Mouse (Mus musculus): ENCODE data around the gene Kif16b. TPM values are rescaled to one million over a fixed set of nuclear protein-coding genes. Genes with fewer than 3 reads are reported as not detected.
A peak's percentile ranks its signal among the peaks of the same experiment; 100 is the strongest.

Gene Kif16b
- polyA plus RNA-seq, 1 experiment from 2014 or later = 3.3 TPM

DNA sequence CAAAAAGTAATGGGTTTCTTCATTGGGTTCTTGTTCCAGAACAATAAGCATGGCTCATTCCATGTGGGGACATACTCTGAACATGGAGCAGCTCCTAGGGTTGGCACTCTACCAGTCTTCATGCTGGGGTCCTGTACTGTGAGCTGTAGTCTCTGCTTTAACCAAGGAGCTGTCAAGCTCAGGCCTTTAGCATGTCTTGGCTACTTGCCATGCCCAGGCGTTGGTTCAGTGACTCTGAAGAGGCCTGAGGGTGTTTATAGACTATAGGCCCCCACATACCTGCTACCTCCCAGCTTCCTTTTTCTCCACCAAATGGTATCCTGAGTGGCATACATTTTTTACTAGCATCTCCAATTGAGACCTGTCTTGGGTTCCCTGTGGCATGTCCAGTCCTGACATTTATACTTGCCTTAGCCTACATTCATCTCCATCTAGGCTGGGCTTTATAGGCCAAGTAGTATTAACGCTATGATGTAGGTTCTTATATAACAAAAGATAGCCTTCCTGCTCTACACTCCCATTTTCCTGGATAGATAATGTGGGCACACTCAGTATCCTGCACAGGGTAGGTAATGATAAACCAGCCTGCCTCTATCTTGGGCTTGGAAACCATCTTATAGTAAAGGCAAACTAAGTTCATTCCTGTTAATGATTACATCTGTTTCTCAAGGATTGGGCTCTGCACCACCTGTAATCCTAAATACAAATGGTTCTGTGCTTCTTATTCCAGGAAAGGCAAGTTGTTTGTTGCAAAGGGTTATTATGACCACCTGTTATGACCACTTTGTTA is 271.6 kb downstream of the Kif16b start:
- Histone ChIP-seq H3K4me1 (ENCODE audit: control insufficient read depth, insufficient read depth, low read depth, low read length) (no peaks in the 10 kb centered on the region), H3K9ac (ENCODE audit: low read depth, low read length) (no peak overlapping the region), H3K27ac (ENCODE audit: low read depth, low read length) (no peak overlapping the region), H3K4me2 (ENCODE audit: low read length) (no peak overlapping the region), H3K27me3 (replicated peaks; ENCODE audit: control insufficient read depth, insufficient read depth, low read length) (no peaks in the 10 kb centered on the region), H3K4me3 (ENCODE audit: low read length) (no peak overlapping the region), H3K9me3 (ENCODE audit: control insufficient read depth, low read length) (no peaks in the 10 kb centered on the region), H3K36me3 (ENCODE audit: control insufficient read depth, insufficient read depth, low read length) (no peaks in the 10 kb centered on the region)
- 70% methylated on average over 2 of the region's 2 CpGs for WGBS
- peak; percentile 48; the same call in 1 of the 2 replicates for ATAC-seq

GRCm38 (mm10) chr2:142625756-142626155 is 275.6 kb downstream of the Kif16b start:
- no peaks in the 10 kb centered on the region for H3K36me3 ChIP-seq (ENCODE audit: control insufficient read depth, insufficient read depth, low read length)
- no peak overlapping the region for H3K4me3 ChIP-seq (ENCODE audit: low read length)
- no peaks in the 10 kb centered on the region for H3K4me1 ChIP-seq (ENCODE audit: control insufficient read depth, insufficient read depth, low read depth, low read length)
- no peak for ATAC-seq
- no peak overlapping the region for H3K9ac ChIP-seq (ENCODE audit: low read depth, low read length)
- H3K9me3 ChIP-seq (ENCODE audit: control insufficient read depth, low read length) = no peaks in the 10 kb centered on the region
- WGBS = 83% methylated on average over 4 of the region's 4 CpGs
- H3K27ac ChIP-seq (ENCODE audit: low read depth, low read length) = no peak overlapping the region
- H3K27me3 ChIP-seq (replicated peaks; ENCODE audit: control insufficient read depth, insufficient read depth, low read length) = no peaks in the 10 kb centered on the region
- no peak overlapping the region for H3K4me2 ChIP-seq (ENCODE audit: low read length)

DNA sequence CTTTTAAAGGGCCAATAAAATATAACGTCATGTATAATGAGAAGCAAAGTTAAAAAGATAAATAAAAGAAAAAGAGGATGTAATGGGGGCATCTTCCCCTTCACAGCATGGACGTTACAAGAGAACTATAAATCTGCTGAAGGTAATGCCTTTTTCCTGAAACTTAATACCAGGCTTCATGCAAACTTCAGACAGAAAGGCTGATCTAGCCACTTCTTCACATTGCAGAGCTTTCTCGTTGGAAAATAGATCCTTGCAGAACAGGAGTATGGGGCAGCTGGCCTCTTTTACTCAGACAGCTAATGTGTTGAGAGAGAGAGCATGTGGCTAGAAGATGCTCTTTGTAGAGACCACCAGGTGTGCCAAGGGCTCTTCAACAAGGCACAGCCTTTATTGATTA is 276.2 kb downstream of the Kif16b start:
- 79% methylated on average over 3 of the region's 3 CpGs for WGBS
- H3K4me1 ChIP-seq (ENCODE audit: control insufficient read depth, insufficient read depth, low read depth, low read length) = no peaks in the 10 kb centered on the region
- H3K4me3 ChIP-seq (ENCODE audit: low read length) = no peak overlapping the region
- H3K27ac ChIP-seq (ENCODE audit: low read depth, low read length) = no peak overlapping the region
- no peak overlapping the region for H3K9ac ChIP-seq (ENCODE audit: low read depth, low read length)
- no peaks in the 10 kb centered on the region for H3K36me3 ChIP-seq (ENCODE audit: control insufficient read depth, insufficient read depth, low read length)
- H3K4me2 ChIP-seq (ENCODE audit: low read length) = no peak overlapping the region
- H3K9me3 ChIP-seq (ENCODE audit: control insufficient read depth, low read length) = no peaks in the 10 kb centered on the region
- no peaks in the 10 kb centered on the region for H3K27me3 ChIP-seq (replicated peaks; ENCODE audit: control insufficient read depth, insufficient read depth, low read length)
- no peak for ATAC-seq

DNA sequence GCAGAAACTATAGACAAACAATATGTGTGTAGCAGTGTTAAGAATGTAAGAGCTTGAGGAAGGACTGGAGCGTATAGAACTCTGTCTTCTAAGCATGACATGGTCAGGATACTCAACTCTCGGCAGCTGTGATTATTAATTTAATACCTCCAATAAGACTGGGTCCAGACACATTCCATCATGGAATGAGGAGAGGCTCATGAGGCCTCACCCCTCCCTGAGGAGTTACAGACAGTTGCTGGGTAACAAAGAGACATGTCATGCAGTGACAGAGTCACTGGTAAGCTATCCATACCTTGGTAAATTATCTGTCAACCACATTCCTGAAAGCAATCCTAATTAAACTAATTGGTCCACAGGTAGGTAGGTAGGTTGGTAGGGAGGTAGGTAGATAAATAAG is 277.1 kb downstream of the Kif16b start:
- Histone ChIP-seq H3K4me2 (ENCODE audit: low read length) (no peak overlapping the region), H3K27ac (ENCODE audit: low read depth, low read length) (no peak overlapping the region), H3K27me3 (replicated peaks; ENCODE audit: control insufficient read depth, insufficient read depth, low read length) (no peaks in the 10 kb centered on the region), H3K9ac (ENCODE audit: low read depth, low read length) (no peak overlapping the region), H3K4me1 (ENCODE audit: control insufficient read depth, insufficient read depth, low read depth, low read length) (no peaks in the 10 kb centered on the region), H3K9me3 (ENCODE audit: control insufficient read depth, low read length) (no peaks in the 10 kb centered on the region), H3K4me3 (ENCODE audit: low read length) (no peak overlapping the region), H3K36me3 (ENCODE audit: control insufficient read depth, insufficient read depth, low read length) (no peaks in the 10 kb centered on the region)
- 63% methylated on average over 2 of the region's 2 CpGs for WGBS
- no peak for ATAC-seq

DNA sequence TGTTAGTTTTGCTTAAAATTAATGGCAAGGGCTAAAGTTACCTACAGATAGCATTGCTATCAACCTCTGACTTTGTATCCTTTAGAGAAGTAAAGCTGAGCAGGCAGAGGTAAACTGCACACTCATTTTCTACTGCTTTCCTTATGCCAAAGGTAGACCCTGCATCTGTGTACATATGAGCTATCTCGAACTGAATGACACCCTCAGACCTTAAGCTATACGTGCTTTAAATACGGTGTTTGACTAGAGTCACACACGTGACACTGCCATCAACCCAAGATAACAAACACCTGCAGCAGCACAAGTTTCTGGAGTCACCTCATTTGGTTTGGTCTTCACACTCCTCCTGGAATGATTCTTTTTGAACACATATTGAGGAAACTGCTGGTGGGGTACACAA is 280.2 kb downstream of the Kif16b start:
- ATAC-seq = no peak
- 98% methylated on average over 4 of the region's 4 CpGs for WGBS
- H3K4me2 ChIP-seq (ENCODE audit: low read length) = no peak overlapping the region
- H3K4me3 ChIP-seq (ENCODE audit: low read length) = no peak overlapping the region
- no peak overlapping the region for H3K27ac ChIP-seq (ENCODE audit: low read depth, low read length)
- no peaks in the 10 kb centered on the region for H3K36me3 ChIP-seq (ENCODE audit: control insufficient read depth, insufficient read depth, low read length)
- no peaks in the 10 kb centered on the region for H3K9me3 ChIP-seq (ENCODE audit: control insufficient read depth, low read length)
- no peak overlapping the region for H3K9ac ChIP-seq (ENCODE audit: low read depth, low read length)
- H3K4me1 ChIP-seq (ENCODE audit: control insufficient read depth, insufficient read depth, low read depth, low read length) = no peaks in the 10 kb centered on the region
- H3K27me3 ChIP-seq (replicated peaks; ENCODE audit: control insufficient read depth, insufficient read depth, low read length) = no peaks in the 10 kb centered on the region

DNA sequence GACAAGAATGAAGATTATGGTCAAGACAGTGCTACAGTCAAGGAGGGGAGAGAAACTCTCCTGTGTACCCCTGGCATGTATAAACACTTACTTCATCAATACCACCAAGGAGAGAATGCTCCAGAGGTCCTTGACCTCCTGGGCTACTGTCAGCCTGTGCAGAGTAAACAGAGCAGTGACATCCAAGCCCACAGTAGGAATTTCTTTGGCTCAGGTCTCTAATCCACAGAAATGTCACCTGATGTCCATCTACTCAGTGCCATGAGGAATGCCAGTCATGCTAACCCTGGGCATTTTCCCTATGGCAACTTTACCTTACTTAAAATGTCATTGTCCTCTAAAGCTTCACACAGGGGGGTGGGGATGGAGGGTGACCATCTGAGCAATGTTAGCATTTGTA is 281.4 kb downstream of the Kif16b start:
- no peaks in the 10 kb centered on the region for H3K9me3 ChIP-seq (ENCODE audit: control insufficient read depth, low read length)
- no peaks in the 10 kb centered on the region for H3K4me1 ChIP-seq (ENCODE audit: control insufficient read depth, insufficient read depth, low read depth, low read length)
- no peaks in the 10 kb centered on the region for H3K27me3 ChIP-seq (replicated peaks; ENCODE audit: control insufficient read depth, insufficient read depth, low read length)
- ATAC-seq = no peak
- H3K4me2 ChIP-seq (ENCODE audit: low read length) = no peak overlapping the region
- H3K4me3 ChIP-seq (ENCODE audit: low read length) = no peak overlapping the region
- H3K36me3 ChIP-seq (ENCODE audit: control insufficient read depth, insufficient read depth, low read length) = no peaks in the 10 kb centered on the region
- H3K27ac ChIP-seq (ENCODE audit: low read depth, low read length) = no peak overlapping the region
- no peak overlapping the region for H3K9ac ChIP-seq (ENCODE audit: low read depth, low read length)

DNA sequence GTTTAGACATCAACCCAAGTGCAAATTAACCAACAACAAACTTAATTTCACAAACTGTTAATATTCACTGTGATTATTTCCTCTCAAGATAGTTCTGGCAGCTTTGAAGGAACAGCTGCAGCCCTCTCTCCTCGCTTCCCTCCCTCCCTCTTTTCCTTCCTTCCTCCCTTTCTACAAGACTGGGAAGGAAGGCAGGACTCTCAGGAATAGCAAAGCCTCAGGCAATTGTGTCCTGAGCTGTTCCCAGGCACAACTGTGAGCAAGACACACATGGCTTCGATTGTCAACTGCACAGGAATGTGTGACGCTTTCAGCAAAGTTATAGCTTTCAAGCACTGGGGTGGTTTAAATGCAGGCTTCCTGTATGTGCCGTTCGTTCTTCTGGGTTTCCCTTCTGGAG is 286.8 kb downstream of the Kif16b start:
- Histone ChIP-seq H3K4me2 (ENCODE audit: low read length) (no peak overlapping the region), H3K9me3 (ENCODE audit: control insufficient read depth, low read length) (no peaks in the 10 kb centered on the region), H3K4me1 (ENCODE audit: control insufficient read depth, insufficient read depth, low read depth, low read length) (no peaks in the 10 kb centered on the region), H3K36me3 (ENCODE audit: control insufficient read depth, insufficient read depth, low read length) (no peaks in the 10 kb centered on the region), H3K27me3 (replicated peaks; ENCODE audit: control insufficient read depth, insufficient read depth, low read length) (no peaks in the 10 kb centered on the region), H3K9ac (ENCODE audit: low read depth, low read length) (no peak overlapping the region), H3K27ac (ENCODE audit: low read depth, low read length) (no peak overlapping the region), H3K4me3 (ENCODE audit: low read length) (no peak overlapping the region)
- ATAC-seq = no peak
- WGBS = 81% methylated on average over 5 of the region's 5 CpGs

DNA sequence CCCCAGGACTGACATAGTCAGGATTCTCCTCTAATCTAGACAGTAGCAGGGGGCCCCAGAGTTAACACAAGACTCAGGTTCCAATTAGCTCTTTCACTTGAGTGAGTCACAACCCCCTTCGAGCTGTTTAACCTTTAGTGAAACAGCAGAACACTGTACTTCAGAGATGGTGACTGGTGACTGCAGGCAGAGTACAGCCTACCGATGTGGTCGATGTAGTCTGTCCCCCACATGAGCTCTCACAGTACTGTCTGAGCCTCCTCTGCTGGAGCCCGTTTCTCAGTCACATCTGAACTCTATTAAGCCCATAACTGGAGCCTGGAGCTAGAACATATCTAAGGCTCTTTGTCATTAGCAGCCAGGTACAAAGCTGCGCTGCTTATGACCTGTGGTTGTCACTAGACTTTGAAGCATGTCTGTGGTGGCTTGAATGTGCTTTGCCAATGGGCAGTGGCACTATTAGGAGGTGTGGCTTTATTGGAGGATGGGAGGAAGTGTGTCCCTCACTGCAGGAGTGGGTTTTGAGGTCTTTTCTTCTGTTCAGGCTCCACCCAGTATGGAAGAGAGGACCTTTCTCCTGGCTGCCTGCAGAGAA is 288.9 kb downstream of the Kif16b start:
- no peak overlapping the region for H3K4me3 ChIP-seq (ENCODE audit: low read length)
- H3K4me1 ChIP-seq (ENCODE audit: control insufficient read depth, insufficient read depth, low read depth, low read length) = no peaks in the 10 kb centered on the region
- no peaks in the 10 kb centered on the region for H3K36me3 ChIP-seq (ENCODE audit: control insufficient read depth, insufficient read depth, low read length)
- no peak overlapping the region for H3K9ac ChIP-seq (ENCODE audit: low read depth, low read length)
- H3K4me2 ChIP-seq (ENCODE audit: low read length) = no peak overlapping the region
- H3K9me3 ChIP-seq (ENCODE audit: control insufficient read depth, low read length) = no peaks in the 10 kb centered on the region
- WGBS = 84% methylated on average over 5 of the region's 5 CpGs
- ATAC-seq = no peak
- H3K27ac ChIP-seq (ENCODE audit: low read depth, low read length) = no peak overlapping the region
- H3K27me3 ChIP-seq (replicated peaks; ENCODE audit: control insufficient read depth, insufficient read depth, low read length) = no peaks in the 10 kb centered on the region

DNA sequence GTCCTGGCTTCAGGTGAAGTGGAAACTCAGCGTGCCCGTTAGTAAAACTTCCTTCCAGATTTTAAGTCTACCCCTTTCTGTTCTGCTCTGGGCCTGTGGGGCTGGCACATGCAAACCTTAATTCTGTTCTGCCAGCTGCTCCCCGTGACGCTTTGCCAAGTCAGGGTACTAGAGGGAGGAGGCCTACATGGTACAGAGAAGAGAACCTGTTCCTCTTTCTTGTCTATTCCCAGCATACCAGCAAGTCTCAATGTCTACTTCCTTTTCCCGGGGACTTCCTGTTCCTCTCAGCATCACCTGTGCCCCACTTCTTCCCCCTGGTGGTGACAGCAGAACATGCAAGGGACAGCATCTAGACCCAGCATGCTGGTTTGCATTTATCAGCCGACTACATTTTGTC is 290.2 kb downstream of the Kif16b start:
- peak; percentile 76 for ATAC-seq
- H3K9ac ChIP-seq (ENCODE audit: low read depth, low read length) = no peak overlapping the region

More for the DNA sequence above, 290.2 kb downstream of the Kif16b start:
- no peak overlapping the region for H3K4me2 ChIP-seq (ENCODE audit: low read length)
- WGBS = 70% methylated on average over 6 of the region's 6 CpGs
- H3K36me3 ChIP-seq (ENCODE audit: control insufficient read depth, insufficient read depth, low read length) = no peaks in the 10 kb centered on the region
- no peaks in the 10 kb centered on the region for H3K9me3 ChIP-seq (ENCODE audit: control insufficient read depth, low read length)
- no peaks in the 10 kb centered on the region for H3K27me3 ChIP-seq (replicated peaks; ENCODE audit: control insufficient read depth, insufficient read depth, low read length)
- no peak overlapping the region for H3K27ac ChIP-seq (ENCODE audit: low read depth, low read length)
- H3K4me3 ChIP-seq (ENCODE audit: low read length) = no peak overlapping the region
- no peaks in the 10 kb centered on the region for H3K4me1 ChIP-seq (ENCODE audit: control insufficient read depth, insufficient read depth, low read depth, low read length)
